Mouse (Mus musculus): ENCODE data around the gene Ptprj.
A peak's percentile ranks its signal among the peaks of the same experiment; 100 is the strongest.

DNA sequence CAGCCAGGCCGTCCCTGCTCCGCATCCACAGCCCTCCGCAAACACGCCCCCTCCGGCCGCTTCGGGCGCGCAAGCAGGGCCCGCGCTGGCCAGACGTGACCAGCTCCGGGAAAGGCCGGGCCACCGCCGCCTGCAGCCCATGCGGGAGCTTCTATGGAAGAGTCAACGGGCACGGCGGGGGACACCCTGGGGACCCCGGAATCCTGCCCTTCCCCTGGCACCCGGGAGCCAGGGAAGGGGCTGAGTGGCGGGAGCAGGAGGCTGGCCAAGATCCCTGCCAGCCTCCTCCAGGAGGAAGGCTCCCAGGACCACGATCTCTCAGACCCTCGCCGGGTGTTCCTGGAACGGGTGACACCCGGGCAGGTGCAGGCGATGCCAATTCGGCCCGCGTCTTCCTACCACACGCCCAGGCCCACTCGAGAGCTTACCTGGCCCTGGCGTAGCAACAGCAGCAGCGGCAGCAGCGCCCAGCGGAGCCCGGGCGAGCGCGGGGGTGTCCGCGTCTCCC, 665 bp downstream of the Ptprj start:
- TF ChIP-seq CTCF (IDR thresholded peaks at IDR 0.05; ENCODE audit: low read depth) = peak; percentile 63
- no peak for TF ChIP-seq EP300 (optimal IDR thresholded peaks at IDR 0.05)

Data from stomach, postnatal 0 days (tissue).